In the genomic region with DNA sequence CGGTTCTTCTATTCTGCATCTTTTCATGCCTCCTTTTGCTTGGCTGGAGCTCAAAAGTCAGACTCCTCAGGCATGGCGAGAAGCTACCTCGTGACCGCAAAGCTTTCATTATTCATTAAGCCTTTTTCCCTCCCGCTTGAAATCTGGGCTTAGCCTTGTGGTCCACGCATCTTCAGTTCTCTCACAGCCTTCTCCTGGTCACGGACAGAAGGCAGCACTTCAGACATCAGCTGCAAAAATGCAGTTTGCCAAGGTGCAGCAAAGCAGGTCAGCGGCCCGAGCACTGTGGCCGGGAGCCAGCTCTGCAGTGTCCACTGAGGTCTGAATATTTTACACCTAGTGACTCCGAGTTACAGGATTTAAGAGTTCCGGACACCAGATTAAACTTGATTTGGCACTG, we compare ENCODE assay signal across 17 mouse cellular contexts. TPM values are rescaled to one million over a fixed set of nuclear protein-coding genes. Genes with fewer than 3 reads are reported as not detected.
DNase-seq lines count a peak whose midpoint lies in the region; ATAC-seq and TF ChIP-seq lines count a peak whose summit lies in the region.
"Had no signal": no experiment of that assay in that cellular context is flagged by ENCODE, and none has a peak within 500 bp of the region (broad histone marks: within the 10 kb centered on the region; RNA-seq: fewer than 3 reads in every experiment).

No protein-coding gene starts in this region.

- no peaks in the 10 kb centered on the region for H3K9me3 ChIP-seq in forebrain, embryonic 10.5 days
- H3K9me3 ChIP-seq in forebrain, embryonic 14.5 days (replicated peaks; ENCODE audit: control insufficient read depth, low read length): no peaks in the 10 kb centered on the region
- no peaks in the 10 kb centered on the region for H3K9me3 ChIP-seq in kidney, embryonic 16.5 days (ENCODE audit: low read length)
- no peaks in the 10 kb centered on the region for H3K9me3 ChIP-seq in midbrain, postnatal 0 days (ENCODE audit: low read length)
- H3K9me3 ChIP-seq: embryonic facial prominence, embryonic 10.5 days; forebrain, embryonic 12.5 days; G1E; liver, embryonic 12.5 days had no signal

- no peak overlapping the region for H3K4me2 ChIP-seq in forebrain, embryonic 14.5 days (ENCODE audit: low read length)
- H3K4me2 ChIP-seq in kidney, embryonic 16.5 days (replicated peaks; ENCODE audit: low read depth, low read length): no peak overlapping the region
- no peak overlapping the region for H3K4me2 ChIP-seq in midbrain, postnatal 0 days (ENCODE audit: low read depth, low read length, poor library complexity, severe bottlenecking)
- H3K4me2 ChIP-seq: forebrain, embryonic 12.5 days; liver, embryonic 12.5 days had no signal

- H3K27ac ChIP-seq in forebrain, embryonic 10.5 days: 0 out of 2 replicates have a peak overlapping the region, but pooled peaks have one; percentile 12
- H3K27ac ChIP-seq in forebrain, embryonic 14.5 days (ENCODE audit: low read depth, low read length): no peak overlapping the region
- peak overlapping the region; percentile 52; the same call in 1 of the 2 replicates for H3K27ac ChIP-seq in kidney, embryonic 16.5 days (ENCODE audit: low read length)
- 0 out of 2 replicates have a peak overlapping the region, but pooled peaks have one; percentile 55 for H3K27ac ChIP-seq in midbrain, postnatal 0 days (ENCODE audit: low read depth, low read length)
- H3K27ac ChIP-seq: embryonic facial prominence, embryonic 10.5 days; forebrain, embryonic 12.5 days; liver, embryonic 12.5 days had no signal

- H3K27me3 ChIP-seq in forebrain, embryonic 10.5 days (ENCODE audit: poor library complexity, severe bottlenecking): peaks cover 8% of the 10 kb centered on the region; the same call in 1 of the 2 replicates
- no peaks in the 10 kb centered on the region for H3K27me3 ChIP-seq in forebrain, embryonic 14.5 days (replicated peaks; ENCODE audit: control insufficient read depth, insufficient read depth, low read length)
- no peaks in the 10 kb centered on the region for H3K27me3 ChIP-seq in kidney, embryonic 16.5 days (ENCODE audit: insufficient read depth, low read length)
- no peaks in the 10 kb centered on the region for H3K27me3 ChIP-seq in midbrain, postnatal 0 days (ENCODE audit: insufficient read depth, low read length)
- H3K27me3 ChIP-seq: liver, embryonic 12.5 days had no signal

- ATAC-seq in forebrain, embryonic 14.5 days: no peak
- ATAC-seq in kidney, embryonic 16.5 days (ENCODE audit: low FRiP score, low TSS enrichment): peak; percentile 32; the same call in 1 of the 2 replicates
- no peak for ATAC-seq in midbrain, postnatal 0 days (ENCODE audit: low FRiP score)
- ATAC-seq in monocyte, adult 5-6 weeks (replicated peaks; ENCODE audit: insufficient number of reproducible peaks, low FRiP score, low TSS enrichment, poor library complexity, severe bottlenecking): no peak
- no peak for ATAC-seq in erythroblast, adult 5-6 weeks (replicated peaks; ENCODE audit: low FRiP score, poor library complexity, severe bottlenecking)
- ATAC-seq: activated CD4-positive, CD25-positive, alpha-beta regulatory T cell, adult 4 months; intestine, embryonic 16.5 days; liver, embryonic 12.5 days had no signal

- no peak overlapping the region for H3K4me3 ChIP-seq in forebrain, embryonic 10.5 days
- H3K4me3 ChIP-seq in forebrain, embryonic 14.5 days (ENCODE audit: low read depth, low read length): no peak overlapping the region
- no peak overlapping the region for H3K4me3 ChIP-seq in kidney, embryonic 16.5 days (ENCODE audit: low read length)
- no peak overlapping the region for H3K4me3 ChIP-seq in midbrain, postnatal 0 days (ENCODE audit: low read depth, low read length)
- H3K4me3 ChIP-seq: embryonic facial prominence, embryonic 10.5 days; forebrain, embryonic 12.5 days; liver, embryonic 12.5 days had no signal

- no peak for DNase-seq in forebrain, embryonic 10.5 days (ENCODE audit: extremely low spot score, low spot score)
- DNase-seq in forebrain, embryonic 14.5 days (ENCODE audit: low spot score): no peak
- DNase-seq in cerebellum, postnatal 36 days: peak; percentile 50 to 52
- DNase-seq in midbrain, postnatal 0 days (ENCODE audit: low spot score): no peak
- no peak for DNase-seq in right cerebral cortex, postnatal 14 days
- DNase-seq: gastrocnemius, postnatal 25 days; lung, postnatal 10 days; spleen, adult 18-20 months had no signal

- WGBS in forebrain, embryonic 10.5 days: 52% methylated on average over 12 of the region's 12 CpGs
- WGBS in forebrain, embryonic 14.5 days: 42% methylated on average over 12 of the region's 12 CpGs
- 52% methylated on average over 12 of the region's 12 CpGs for WGBS in kidney, embryonic 16.5 days
- WGBS in midbrain, postnatal 0 days: 34% methylated on average over 12 of the region's 12 CpGs

- H3K9ac ChIP-seq in forebrain, embryonic 14.5 days (ENCODE audit: low read length): no peak overlapping the region
- H3K9ac ChIP-seq in kidney, embryonic 16.5 days (replicated peaks; ENCODE audit: low read length): no peak overlapping the region
- no peak overlapping the region for H3K9ac ChIP-seq in midbrain, postnatal 0 days (replicated peaks; ENCODE audit: low read length, poor library complexity, severe bottlenecking)
- H3K9ac ChIP-seq: forebrain, embryonic 12.5 days; liver, embryonic 12.5 days had no signal

- peaks cover 69% of the 10 kb centered on the region for H3K4me1 ChIP-seq in forebrain, embryonic 10.5 days
- H3K4me1 ChIP-seq in forebrain, embryonic 14.5 days (ENCODE audit: control insufficient read depth, insufficient read depth, low read length): peaks cover 28% of the 10 kb centered on the region
- peaks cover 33% of the 10 kb centered on the region for H3K4me1 ChIP-seq in kidney, embryonic 16.5 days (ENCODE audit: insufficient read depth, low read length)
- H3K4me1 ChIP-seq in midbrain, postnatal 0 days (ENCODE audit: insufficient read depth, low read length): peaks cover 20% of the 10 kb centered on the region
- H3K4me1 ChIP-seq: liver, embryonic 12.5 days had no signal

- TF ChIP-seq CTCF in midbrain, postnatal 0 days (IDR thresholded peaks at IDR 0.05): no peak

- H3K36me3 ChIP-seq in forebrain, embryonic 10.5 days (replicated peaks): no peaks in the 10 kb centered on the region; the same call in 1 of the 2 replicates
- 0 out of 2 replicates have a peak, but pooled peaks cover 7% of the 10 kb centered on the region for H3K36me3 ChIP-seq in forebrain, embryonic 14.5 days (ENCODE audit: control insufficient read depth, insufficient read depth, low read length)
- H3K36me3 ChIP-seq in kidney, embryonic 16.5 days (ENCODE audit: insufficient read depth, low read length): no peaks in the 10 kb centered on the region
- no peaks in the 10 kb centered on the region for H3K36me3 ChIP-seq in midbrain, postnatal 0 days (ENCODE audit: insufficient read depth, low read length)
- H3K36me3 ChIP-seq: embryonic facial prominence, embryonic 10.5 days; forebrain, embryonic 12.5 days; G1E; liver, embryonic 12.5 days had no signal

RNA-seq across cellular contexts. Expression of a gene that starts 27.4 kb away (rescaled TPM):
- 6.3 and 7.0 TPM in 2 replicates for polyA plus RNA-seq in forebrain, embryonic 10.5 days (2016; fragmentation: Nextera tagmentation; extraction: Ambion mirVana)
- 35.4 and 40.8 TPM in 2 replicates for polyA plus RNA-seq in forebrain, embryonic 14.5 days (2014; fragmentation: Nextera tagmentation; extraction: Ambion mirVana)
- polyA plus RNA-seq in kidney, embryonic 16.5 days (2015; fragmentation: Nextera tagmentation; extraction: Ambion mirVana): 2.3 and 2.5 TPM in 2 replicates
- total RNA-seq in midbrain, postnatal 0 days (2014; rRNA removed): 112 TPM in 2 replicates
- polyA plus RNA-seq in midbrain, postnatal 0 days (2015; fragmentation: Nextera tagmentation; extraction: Ambion mirVana): 58.4 and 61.7 TPM in 2 replicates
- total RNA-seq in monocyte, adult 5-6 weeks (2017): not detected in 3 replicates
- total RNA-seq in erythroblast, adult 5-6 weeks (2015; ENCODE audit: low replicate concordance): not detected in 2 replicates
- total RNA-seq in erythroblast, adult 5-6 weeks (2017; ENCODE audit: low replicate concordance): not detected in 2 replicates
- polyA plus RNA-seq: activated CD4-positive, CD25-positive, alpha-beta regulatory T cell, adult 4 months; G1E had no signal

RNA-seq across cellular contexts. Expression of a gene that starts 50.6 kb away (rescaled TPM):
- polyA plus RNA-seq in forebrain, embryonic 10.5 days (2016; fragmentation: Nextera tagmentation; extraction: Ambion mirVana): 0.16 TPM in 1 of 2 replicates, not detected in the other
- polyA plus RNA-seq in forebrain, embryonic 14.5 days (2014; fragmentation: Nextera tagmentation; extraction: Ambion mirVana): 0.14 and 0.28 TPM in 2 replicates
- polyA plus RNA-seq in kidney, embryonic 16.5 days (2015; fragmentation: Nextera tagmentation; extraction: Ambion mirVana): 0.95 and 1.3 TPM in 2 replicates
- 0.94 and 1.8 TPM in 2 replicates for total RNA-seq in midbrain, postnatal 0 days (2014; rRNA removed)
- polyA plus RNA-seq in midbrain, postnatal 0 days (2015; fragmentation: Nextera tagmentation; extraction: Ambion mirVana): 1.1 and 1.2 TPM in 2 replicates
- not detected in 3 replicates for total RNA-seq in monocyte, adult 5-6 weeks (2017)
- total RNA-seq in erythroblast, adult 5-6 weeks (2015; ENCODE audit: low replicate concordance): not detected in 2 replicates
- not detected in 2 replicates for total RNA-seq in erythroblast, adult 5-6 weeks (2017; ENCODE audit: low replicate concordance)
- total RNA-seq: G1E had no signal
- polyA plus RNA-seq: activated CD4-positive, CD25-positive, alpha-beta regulatory T cell, adult 4 months; embryonic facial prominence, embryonic 10.5 days; intestine, embryonic 16.5 days; liver, embryonic 12.5 days had no signal

Comparison
In these comparisons a context has a peak if more than half of its experiments do, and no peak if none do; other contexts are left out.
1. DNase-seq: peak in cerebellum, postnatal 36 days (2 of 2); none in forebrain, embryonic 10.5 days (single experiment), forebrain, embryonic 14.5 days (single experiment), midbrain, postnatal 0 days (single experiment) and right cerebral cortex, postnatal 14 days (single experiment).